Mouse (Mus musculus): Measurements from ENCODE around the gene Gm20835. TPM values are rescaled to one million over a fixed set of nuclear protein-coding genes. Genes with fewer than 3 reads are reported as not detected.
"Not testable (repeated sequence)": the region's sequence is repeated elsewhere in the genome, so short reads cannot be mapped to it uniquely, and the experiment has no call there.

The Gm20835 gene
- not detected for polyA plus RNA-seq (2021)

- in situ Hi-C loops (cut with MboI; ENCODE audit: low pct_unique_long_range_greater_than_20kb); ATAC-seq; H3K27me3 ChIP-seq; CTCF ChIA-PET; POLR2A ChIA-PET; DNase-seq (ENCODE audit: low read depth, low spot score): not testable (repeated sequence)
Measured at GRCm38 (mm10) chrY:36735190-36735589, at the start of gene Gm20835. Gm20835 (minus strand) TSS chrY:36735290.
